Mouse (Mus musculus): Measurements from ENCODE around the gene Unc13b.
A peak's percentile ranks its signal among the peaks of the same experiment; 100 is the strongest.

Gene Unc13b

DNA sequence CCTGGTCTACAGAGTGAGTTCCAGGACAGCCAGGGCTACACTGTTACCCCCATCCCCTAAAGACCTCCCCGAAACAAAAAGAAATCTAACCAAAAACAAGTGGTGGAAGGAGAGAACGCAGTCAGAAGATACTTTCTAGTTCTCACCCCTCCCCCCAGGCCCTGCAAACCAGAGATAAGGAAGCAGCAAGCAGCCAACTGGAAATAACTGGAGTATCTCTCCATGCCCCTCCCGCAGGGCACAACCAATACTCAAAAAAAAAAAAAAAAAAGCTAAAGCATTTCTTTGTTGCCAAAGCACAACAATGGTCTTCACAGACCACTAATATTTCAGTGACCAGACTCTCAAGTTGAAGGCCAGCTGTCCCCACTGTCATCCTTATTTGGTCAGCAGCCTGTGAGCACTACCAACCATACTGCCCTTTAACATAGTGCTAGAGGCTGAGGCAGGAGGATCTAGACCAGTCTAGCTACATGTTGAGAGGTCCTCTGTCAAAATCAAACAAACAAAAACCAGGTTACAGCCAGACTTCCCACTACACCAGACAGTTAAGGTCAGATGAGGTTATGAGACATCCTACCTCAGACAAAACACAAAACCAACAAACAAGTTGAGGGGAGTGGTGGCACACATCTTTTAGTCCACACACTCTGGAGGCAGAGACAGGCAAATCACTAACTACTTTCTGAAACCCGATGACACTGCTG is 20.7 kb upstream of the Unc13b start:
- DNase-seq (ENCODE audit: low spot score in 2 of 2): peak; percentile 52 to 69

DNA sequence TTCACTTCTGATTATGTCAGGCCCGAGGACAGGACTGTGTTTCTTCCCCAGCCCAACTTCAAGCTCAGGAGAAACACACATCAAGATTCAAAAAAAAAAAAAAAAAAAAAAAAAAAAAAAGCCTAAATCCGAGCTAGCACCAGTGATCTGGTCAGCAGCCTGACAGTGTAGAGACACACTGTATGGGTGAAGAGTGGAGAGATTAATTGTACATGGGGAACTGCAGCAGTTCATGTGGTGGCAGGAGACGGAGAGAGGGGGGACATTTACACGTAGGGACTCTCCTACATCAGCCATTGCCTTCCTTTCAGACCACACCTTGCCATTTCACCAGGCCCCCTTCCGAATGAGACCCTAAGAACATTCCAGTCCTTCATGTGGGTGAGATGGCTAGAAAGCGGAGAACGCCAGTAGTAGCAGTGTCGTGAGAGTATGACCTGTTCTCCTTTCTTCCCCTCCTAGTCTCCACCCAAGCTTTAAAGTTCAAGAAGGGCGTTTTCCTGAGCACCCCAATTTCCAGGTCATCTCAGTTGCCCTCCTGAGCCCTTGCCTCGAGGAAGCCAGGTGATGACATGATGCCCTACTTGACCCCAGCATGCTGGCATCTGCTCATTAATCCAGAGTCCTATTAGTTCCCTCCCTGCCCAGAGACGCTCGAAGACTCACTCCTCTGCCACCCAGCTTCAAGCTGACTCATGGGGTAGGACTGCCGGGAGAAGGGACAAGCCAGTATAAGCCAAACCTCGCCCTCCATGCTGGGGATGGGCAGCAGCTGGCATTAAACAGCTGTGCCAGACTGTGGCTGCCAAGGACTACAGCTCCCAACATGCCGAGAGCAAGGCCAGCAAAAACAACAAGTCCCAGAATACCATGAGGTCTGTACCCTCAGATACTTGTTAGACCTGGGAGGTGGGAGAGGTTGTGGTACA is 19.9 kb upstream of the Unc13b start:
- DNase-seq (ENCODE audit: low spot score in 2 of 2): peak in 1 of 2 experiments; percentile 56

GRCm38 (mm10) chr4:43039609-43040008 is 19.1 kb upstream of the Unc13b start:
- DNase-seq (ENCODE audit: low spot score in 2 of 2): no peak

- peak; percentile 93 to 95 for DNase-seq (ENCODE audit: low spot score in 2 of 2)
These were observed 18.6 kb upstream of the Unc13b start for GRCm38 (mm10) chr4:43040114-43040572.

DNA sequence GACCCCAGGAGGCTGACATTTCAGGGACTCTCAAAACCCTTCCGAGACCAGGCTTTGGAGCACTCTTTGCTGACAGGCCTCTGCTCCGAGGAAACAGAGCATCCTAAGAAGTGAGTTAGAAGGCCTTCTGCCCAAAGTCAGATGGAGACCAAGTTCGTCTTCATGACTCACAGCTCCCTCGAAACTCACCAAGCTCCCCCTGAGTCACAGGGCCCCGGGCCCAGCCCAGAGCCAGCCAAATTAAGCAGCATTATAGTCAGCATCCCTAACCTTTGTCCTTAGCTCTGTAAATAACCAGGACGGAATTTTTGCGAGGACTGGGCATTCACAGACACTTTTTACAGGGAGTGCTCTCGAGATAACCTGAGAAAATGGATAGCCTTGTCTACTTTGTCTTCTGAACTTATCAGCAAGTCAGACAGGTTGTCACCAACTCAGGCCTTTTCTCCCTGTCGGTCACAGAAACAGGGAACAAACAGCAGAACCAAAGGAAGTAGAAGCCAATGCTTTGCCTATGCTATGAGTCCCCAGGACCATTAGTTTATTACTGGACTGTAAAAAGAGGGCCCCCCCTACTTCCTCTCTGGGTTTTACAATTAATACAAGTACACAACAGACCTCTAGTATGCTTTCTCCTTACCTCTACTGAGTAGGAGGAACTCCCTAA is 17.7 kb upstream of the Unc13b start:
- DNase-seq (ENCODE audit: low spot score in 2 of 2): no peak

DNA sequence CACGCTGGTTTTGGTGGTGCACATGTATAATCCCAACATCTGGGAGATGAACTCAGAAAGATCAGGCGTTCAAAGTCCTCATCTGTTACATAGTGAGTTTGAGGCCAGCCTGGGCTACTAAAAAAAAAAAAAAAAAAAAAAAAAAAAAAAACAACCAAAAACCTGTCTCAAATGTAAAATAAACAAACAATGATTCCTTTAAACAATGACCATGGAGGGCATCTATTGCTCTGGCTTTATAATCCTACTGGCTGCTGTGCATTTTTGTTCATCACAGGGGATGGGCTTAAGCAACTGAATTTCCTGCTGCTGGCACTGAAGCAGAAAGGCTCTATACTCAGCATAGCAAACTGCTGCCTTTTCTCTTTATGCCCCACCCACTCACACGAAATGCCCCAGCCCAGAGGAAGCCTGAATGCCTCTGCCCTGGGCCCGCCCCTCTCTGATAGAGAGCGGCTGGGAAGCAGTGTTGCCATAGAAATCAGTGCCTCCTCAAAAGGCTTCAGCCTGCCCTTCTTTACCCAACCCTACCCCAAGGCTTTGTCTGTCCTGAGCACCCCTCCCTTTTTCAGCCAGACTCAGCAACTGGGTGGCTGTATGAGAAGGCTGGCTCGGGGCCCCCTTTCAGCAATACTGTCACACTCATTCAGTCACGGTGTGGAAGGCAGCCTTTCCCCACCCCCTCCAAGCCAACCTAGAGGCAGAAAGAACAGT is 15.0 kb upstream of the Unc13b start:
- peak in 1 of 2 experiments; percentile 54 for DNase-seq (ENCODE audit: low spot score in 2 of 2)

DNA sequence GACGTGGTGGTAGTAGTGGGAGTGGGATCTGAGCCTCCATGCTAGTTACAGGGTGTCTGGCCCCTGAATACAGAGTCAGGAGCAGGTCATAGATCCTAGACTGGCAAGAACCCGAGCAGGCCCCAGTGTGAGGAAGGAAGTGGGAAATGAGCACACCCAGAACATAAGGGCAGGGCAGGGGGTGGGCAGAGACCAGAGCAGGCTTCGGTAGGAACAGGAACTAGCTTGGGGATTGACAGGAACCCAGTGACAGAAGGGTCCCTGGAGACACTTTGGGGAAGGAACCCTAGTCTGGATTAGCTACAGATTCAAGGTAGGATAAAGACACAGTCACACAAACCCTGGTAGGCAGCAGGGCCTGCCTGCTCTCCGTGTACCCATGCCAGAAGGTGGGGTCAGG is 14.1 kb upstream of the Unc13b start:
- DNase-seq (ENCODE audit: low spot score in 2 of 2): no peak

DNA sequence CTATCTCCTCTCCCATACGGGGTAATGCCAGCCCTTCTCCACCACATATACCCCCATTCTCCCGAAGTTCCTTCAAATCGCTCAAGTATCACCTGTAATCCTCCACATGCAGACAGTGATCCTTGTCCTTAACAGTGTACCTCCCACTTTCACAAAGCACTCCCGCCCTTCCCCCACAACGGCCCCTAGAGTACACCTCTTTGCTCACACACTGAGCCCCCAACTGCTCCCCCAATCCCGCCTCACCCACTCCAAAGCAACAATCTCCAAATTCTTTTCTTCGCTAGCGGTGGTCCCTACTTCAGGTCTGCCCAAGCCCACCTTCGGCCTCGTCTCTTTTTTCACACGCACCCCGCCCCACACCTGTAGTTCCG is 13.5 kb upstream of the Unc13b start:
- DNase-seq (ENCODE audit: low spot score in 2 of 2): no peak

GRCm38 (mm10) chr4:43045659-43046302 is 13.0 kb upstream of the Unc13b start, which contains the start of gene Fam214b:
Fam214b (minus strand) TSS chr4:43046220.
- DNase-seq (ENCODE audit: low spot score in 2 of 2): peak; percentile 84 to 88

GRCm38 (mm10) chr4:43046607-43047006 is 12.1 kb upstream of the Unc13b start:
- DNase-seq (ENCODE audit: low spot score in 2 of 2): no peak

DNA sequence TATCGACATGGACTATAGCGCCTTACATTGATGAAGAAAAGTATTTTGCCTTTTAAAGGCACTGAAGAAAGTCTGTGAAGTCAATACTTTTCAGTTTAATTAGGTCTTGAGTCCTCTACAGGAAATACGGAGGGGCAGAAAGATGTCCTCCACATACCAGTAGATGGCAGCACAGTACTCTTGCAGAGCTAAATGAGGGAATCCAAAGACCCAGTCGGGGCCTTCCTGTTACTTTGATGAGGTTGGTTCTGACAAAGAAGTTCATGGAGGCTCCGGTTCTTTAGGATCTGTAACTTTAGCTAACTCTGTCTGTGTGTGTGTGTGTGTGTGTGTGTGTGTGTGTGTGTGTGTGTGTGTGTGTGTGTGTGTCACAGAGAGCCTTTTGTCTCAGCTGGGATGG is 11.5 kb upstream of the Unc13b start:
- peak in 1 of 2 experiments; percentile 58 for DNase-seq (ENCODE audit: low spot score in 2 of 2)

- no peak for DNase-seq (ENCODE audit: low spot score in 2 of 2)
These were observed 6.1 kb upstream of the Unc13b start for GRCm38 (mm10) chr4:43052627-43053026.

GRCm38 (mm10) chr4:43057654-43058053 is 1.1 kb upstream of the Unc13b start:
- DNase-seq (ENCODE audit: low spot score in 2 of 2): no peak

- DNase-seq (ENCODE audit: low spot score in 2 of 2): no peak
These were observed 381 bp upstream of the Unc13b start for GRCm38 (mm10) chr4:43058392-43058752.

- DNase-seq (ENCODE audit: low spot score in 2 of 2): no peak
These were observed 944 bp downstream of the Unc13b start for GRCm38 (mm10) chr4:43059697-43060096.

DNA sequence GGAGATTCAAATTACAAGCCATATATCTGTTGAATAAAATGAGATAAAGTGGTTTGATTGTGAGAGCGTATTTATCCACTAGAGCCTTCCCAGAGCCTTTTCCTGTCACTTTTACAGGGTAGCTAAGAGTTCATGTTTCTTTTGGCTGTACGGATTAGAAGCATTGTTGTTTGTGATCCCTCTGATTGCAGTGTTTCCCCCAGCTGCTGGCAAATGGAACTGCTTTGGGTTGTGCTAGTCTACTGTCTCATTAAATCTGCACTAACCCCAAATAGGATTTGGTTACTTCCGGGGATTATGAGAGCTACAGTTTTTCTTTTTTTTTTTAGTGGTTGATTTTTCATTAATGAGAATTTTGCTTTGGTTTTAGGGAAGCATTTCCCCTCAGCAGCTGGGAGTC is 1.5 kb downstream of the Unc13b start:
- no peak for DNase-seq (ENCODE audit: low spot score in 2 of 2)

- DNase-seq (ENCODE audit: low spot score in 2 of 2): no peak
These were observed 6.7 kb downstream of the Unc13b start for GRCm38 (mm10) chr4:43065471-43065870.

DNA sequence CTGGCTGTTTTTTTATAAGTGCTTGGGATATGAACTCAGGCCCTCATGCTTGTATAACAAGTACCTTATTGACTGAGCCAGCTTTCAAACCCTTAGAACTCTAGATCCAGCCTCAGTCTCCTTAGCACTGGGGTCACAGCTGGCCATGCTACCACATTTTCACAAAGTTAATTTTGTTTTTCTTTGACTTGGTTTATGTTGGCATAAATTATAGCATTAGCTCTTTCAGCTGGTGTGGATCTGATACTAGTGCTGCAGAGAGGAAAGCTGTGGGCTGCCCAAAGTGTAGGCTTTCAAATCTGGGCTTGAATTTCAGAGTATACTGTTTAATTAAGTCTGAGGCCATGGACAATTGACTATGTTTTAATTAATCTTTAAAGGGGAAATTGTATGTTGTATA is 16.2 kb downstream of the Unc13b start:
- no peak for DNase-seq (ENCODE audit: low spot score in 2 of 2)

DNA sequence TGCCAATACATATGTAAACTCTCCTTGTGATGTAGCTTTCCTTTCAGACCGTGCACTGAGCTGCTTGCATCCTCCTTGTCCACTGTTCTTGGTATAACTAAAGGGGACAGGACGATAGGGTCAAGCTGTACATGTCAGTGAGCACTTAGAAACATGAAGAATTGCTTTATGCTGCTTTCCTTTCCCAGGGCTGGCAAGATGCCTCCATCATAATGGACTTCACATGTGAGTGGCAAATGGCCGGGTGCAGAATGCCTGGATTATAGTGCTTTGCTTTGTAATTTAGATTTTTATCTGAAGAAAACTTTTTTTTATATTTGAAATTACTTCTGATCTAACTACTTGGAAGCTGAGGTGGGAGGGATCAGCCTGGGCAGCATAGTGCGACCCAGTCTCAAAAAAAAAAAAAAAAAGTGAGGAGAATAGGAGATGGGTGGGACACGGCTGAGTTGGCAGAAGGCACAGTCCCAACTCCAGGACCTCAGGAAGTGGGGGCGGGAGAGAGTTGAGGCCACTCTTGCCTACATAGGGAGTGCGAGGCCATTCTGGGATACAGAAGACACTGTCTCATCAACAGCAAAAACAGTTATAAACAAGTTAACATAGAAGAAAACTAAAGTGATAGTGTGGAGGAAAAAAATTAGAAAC is 19.4 kb downstream of the Unc13b start:
- no peak for DNase-seq (ENCODE audit: low spot score in 2 of 2)

GRCm38 (mm10) chr4:43082458-43082857 is 23.7 kb downstream of the Unc13b start:
- DNase-seq (ENCODE audit: low spot score in 2 of 2): no peak

- no peak for DNase-seq (ENCODE audit: low spot score in 2 of 2)
These were observed 31.2 kb downstream of the Unc13b start for GRCm38 (mm10) chr4:43089950-43090349.

Data from spleen, postnatal 14 days (tissue).